Mouse (Mus musculus) heart, embryonic 16.5 days (tissue): Measurements from ENCODE around the gene Cept1. TPM values are rescaled to one million over a fixed set of nuclear protein-coding genes. Genes with fewer than 3 reads are reported as not detected.

Experiments used
- ATAC-seq: fragments of 200-750 bp; cut with Nextera tagmentation; replicated peaks from 2 replicates; pipeline ENCODE4 v1.8.0; 2017; ENCODE audit warnings: moderate number of reproducible peaks; ENCODE audit not compliant: insufficient read depth, low FRiP score; ENCODE audit errors: extremely low read depth
- H3K27ac ChIP-seq: fragments of 300-500 bp; sonication (generic); 2 replicates; pipeline ENCODE4 v1.5.1; 2014; ENCODE audit warnings: mild to moderate bottlenecking, low read length, control low read depth, moderate library complexity
- H3K27me3 ChIP-seq: fragments of 300-500 bp; sonication (generic); 2 replicates; pipeline ENCODE4 v1.6.1; 2014; ENCODE audit warnings: low read length, mixed read lengths; ENCODE audit not compliant: control insufficient read depth, insufficient read depth
- H3K36me3 ChIP-seq: fragments of 300-500 bp; sonication (generic); 2 replicates; pipeline ENCODE4 v1.6.1; 2014; ENCODE audit not compliant: control insufficient read depth, insufficient read depth
- H3K4me1 ChIP-seq: fragments of 300-500 bp; sonication (generic); 2 replicates; pipeline ENCODE4 v1.6.1; 2014; ENCODE audit warnings: low read length, mixed read lengths; ENCODE audit not compliant: control insufficient read depth, insufficient read depth
- H3K4me2 ChIP-seq: fragments of 300-500 bp; sonication (generic); 2 replicates; pipeline ENCODE4 v1.6.1; 2014; ENCODE audit warnings: low read depth, mild to moderate bottlenecking, control low read depth, low read length
- H3K4me3 ChIP-seq: fragments of 300-500 bp; sonication (generic); 2 replicates; pipeline ENCODE4 v1.5.1; 2014; ENCODE audit warnings: mild to moderate bottlenecking, control low read depth, low read length
- H3K9ac ChIP-seq: fragments of 300-500 bp; sonication (generic); 2 replicates; pipeline ENCODE4 v1.6.1; 2014; ENCODE audit warnings: low read length, control low read depth
- H3K9me3 ChIP-seq: fragments of 300-500 bp; sonication (generic); replicated peaks from 2 replicates; pipeline ENCODE4 v1.6.1; 2016; ENCODE audit warnings: low read length; ENCODE audit not compliant: control insufficient read depth
- WGBS: fragments of 180-500 bp; shearing (Covaris S2); extraction: QIAGEN DNeasy Blood & Tissue Kit; methylation state at CpG from one replicate; pipeline ENCODE4 v1.1.7; 2014; 5-methylcytosine and 5-hydroxymethylcytosine counted together
- polyA plus RNA-seq: library from polyadenylated mRNA; unstranded; fragments of >200 nt; fragmentation: Nextera tagmentation; extraction: Ambion mirVana; gene quantifications from 2 replicates; pipeline ENCODE4 v1.2.1, GENCODE M21; 2015

Cept1 gene
- polyA plus RNA-seq, 1 experiment from 2014 or later, result 34.8 TPM

- H3K9ac ChIP-seq, result peak overlapping the region; percentile 92
- peak overlapping the region; percentile 95 for H3K27ac ChIP-seq
- peak overlapping the region; percentile 71 for H3K4me3 ChIP-seq
- peaks cover 10% of the 10 kb centered on the region for H3K4me1 ChIP-seq
- no peaks in the 10 kb centered on the region for H3K27me3 ChIP-seq
- H3K9me3 ChIP-seq, result no peaks in the 10 kb centered on the region
- peak; percentile 37 for ATAC-seq
- no peaks in the 10 kb centered on the region for H3K36me3 ChIP-seq
- under 1% methylated on average over 27 of the region's 27 CpGs for WGBS
- peak overlapping the region; percentile 72 for H3K4me2 ChIP-seq
Measured at GRCm38 (mm10) chr3:106547924-106548539, 430 bp upstream of the Cept1 start.

GRCm38 (mm10) chr3:106544721-106545316 is 2.8 kb downstream of the Cept1 start:
- WGBS, result 79% methylated on average over 8 of the region's 8 CpGs
- Histone ChIP-seq H3K36me3 (no peaks in the 10 kb centered on the region), H3K4me1 (peaks cover 10% of the 10 kb centered on the region), H3K9me3 (no peaks in the 10 kb centered on the region), H3K9ac (no peak overlapping the region), H3K27ac (no peak overlapping the region), H3K4me3 (no peak overlapping the region), H3K4me2 (no peak overlapping the region), H3K27me3 (no peaks in the 10 kb centered on the region)
- no peak for ATAC-seq

- Histone ChIP-seq H3K4me2 (no peak overlapping the region), H3K4me3 (no peak overlapping the region), H3K36me3 (peaks cover 8% of the 10 kb centered on the region; the same call in 1 of the 2 replicates), H3K27me3 (no peaks in the 10 kb centered on the region), H3K4me1 (no peaks in the 10 kb centered on the region), H3K9me3 (no peaks in the 10 kb centered on the region), H3K27ac (no peak overlapping the region), H3K9ac (no peak overlapping the region)
- no peak for ATAC-seq
- WGBS, result 86% methylated on average over 2 of the region's 2 CpGs
Measured at GRCm38 (mm10) chr3:106533277-106533676, 14.3 kb downstream of the Cept1 start.

- no peaks in the 10 kb centered on the region for H3K4me1 ChIP-seq
- 93% methylated on average over 2 of the region's 2 CpGs for WGBS
- H3K9me3 ChIP-seq, result no peaks in the 10 kb centered on the region
- H3K4me2 ChIP-seq, result no peak overlapping the region
- H3K27me3 ChIP-seq, result no peaks in the 10 kb centered on the region
- no peak for ATAC-seq
- no peak overlapping the region for H3K4me3 ChIP-seq
- no peak overlapping the region for H3K9ac ChIP-seq
- no peaks in the 10 kb centered on the region for H3K36me3 ChIP-seq
- H3K27ac ChIP-seq, result no peak overlapping the region
Measured at GRCm38 (mm10) chr3:106528032-106528431, 19.6 kb downstream of the Cept1 start.

GRCm38 (mm10) chr3:106526411-106526810 is 21.2 kb downstream of the Cept1 start:
- H3K4me1 ChIP-seq, result no peaks in the 10 kb centered on the region
- 95% methylated on average over 2 of the region's 2 CpGs for WGBS
- no peak overlapping the region for H3K9ac ChIP-seq
- ATAC-seq, result no peak
- H3K36me3 ChIP-seq, result no peaks in the 10 kb centered on the region
- H3K4me2 ChIP-seq, result no peak overlapping the region
- H3K9me3 ChIP-seq, result no peaks in the 10 kb centered on the region
- H3K27ac ChIP-seq, result no peak overlapping the region
- no peaks in the 10 kb centered on the region for H3K27me3 ChIP-seq
- H3K4me3 ChIP-seq, result no peak overlapping the region

GRCm38 (mm10) chr3:106522730-106523129 is 24.9 kb downstream of the Cept1 start:
- Histone ChIP-seq H3K4me3 (no peak overlapping the region), H3K9ac (no peak overlapping the region), H3K36me3 (no peaks in the 10 kb centered on the region), H3K4me2 (no peak overlapping the region), H3K27ac (no peak overlapping the region), H3K9me3 (no peaks in the 10 kb centered on the region), H3K4me1 (no peaks in the 10 kb centered on the region), H3K27me3 (no peaks in the 10 kb centered on the region)
- 95% methylated on average over 1 of the region's 1 CpGs for WGBS
- no peak for ATAC-seq

- no peaks in the 10 kb centered on the region for H3K27me3 ChIP-seq
- WGBS, result 82% methylated on average over 6 of the region's 6 CpGs
- no peak overlapping the region for H3K9ac ChIP-seq
- H3K27ac ChIP-seq, result no peak overlapping the region
- no peak overlapping the region for H3K4me2 ChIP-seq
- H3K4me1 ChIP-seq, result no peaks in the 10 kb centered on the region
- no peak for ATAC-seq
- 0 out of 2 replicates have a peak, but pooled peaks cover 4% of the 10 kb centered on the region for H3K36me3 ChIP-seq
- no peak overlapping the region for H3K4me3 ChIP-seq
- no peaks in the 10 kb centered on the region for H3K9me3 ChIP-seq
Measured at GRCm38 (mm10) chr3:106515016-106515415, 32.6 kb downstream of the Cept1 start.

GRCm38 (mm10) chr3:106510669-106511068 is 36.9 kb downstream of the Cept1 start:
- H3K36me3 ChIP-seq, result peaks cover 4% of the 10 kb centered on the region; the same call in 1 of the 2 replicates
- no peaks in the 10 kb centered on the region for H3K4me1 ChIP-seq
- no peak overlapping the region for H3K4me3 ChIP-seq
- no peak overlapping the region for H3K9ac ChIP-seq
- no peak for ATAC-seq
- H3K4me2 ChIP-seq, result no peak overlapping the region
- 85% methylated on average over 1 of the region's 1 CpGs for WGBS
- no peak overlapping the region for H3K27ac ChIP-seq
- H3K9me3 ChIP-seq, result no peaks in the 10 kb centered on the region
- H3K27me3 ChIP-seq, result no peaks in the 10 kb centered on the region

- no peak for ATAC-seq
- H3K27ac ChIP-seq, result no peak overlapping the region
- H3K9me3 ChIP-seq, result no peaks in the 10 kb centered on the region
- H3K27me3 ChIP-seq, result no peaks in the 10 kb centered on the region
- peaks cover 18% of the 10 kb centered on the region for H3K36me3 ChIP-seq
- no peak overlapping the region for H3K4me3 ChIP-seq
- WGBS, result 77% methylated on average over 2 of the region's 2 CpGs
- H3K9ac ChIP-seq, result no peak overlapping the region
- H3K4me1 ChIP-seq, result 0 out of 2 replicates have a peak, but pooled peaks cover 2% of the 10 kb centered on the region
- H3K4me2 ChIP-seq, result no peak overlapping the region
Measured at GRCm38 (mm10) chr3:106502892-106503291, 44.7 kb downstream of the Cept1 start.
